Mouse (Mus musculus) limb, embryonic 12.5 days (tissue): ENCODE measurements around the gene Tmem258. TPM values are rescaled to one million over a fixed set of nuclear protein-coding genes. Genes with fewer than 3 reads are reported as not detected.

Experiments used
- ATAC-seq: fragments of 200-750 bp; cut with Nextera tagmentation; 2 replicates; pipeline ENCODE4 v1.8.0; 2017; ENCODE audit warnings: low read depth, moderate TSS enrichment; ENCODE audit not compliant: insufficient number of reproducible peaks, insufficient read depth, low FRiP score, low TSS enrichment
- H3K27ac ChIP-seq: fragments of 300-500 bp; sonication (generic); 2 replicates; pipeline ENCODE4 v1.5.1; 2016; ENCODE audit warnings: mild to moderate bottlenecking, moderate library complexity
- H3K27me3 ChIP-seq: fragments of 300-500 bp; sonication (generic); 2 replicates; pipeline ENCODE4 v1.6.1; 2016; ENCODE audit warnings: mild to moderate bottlenecking, moderate library complexity
- H3K36me3 ChIP-seq: fragments of 300-500 bp; sonication (generic); 2 replicates; pipeline ENCODE4 v1.6.1; 2016; ENCODE audit warnings: mild to moderate bottlenecking, moderate library complexity
- H3K4me1 ChIP-seq: fragments of 300-500 bp; sonication (generic); replicated peaks from 2 replicates; pipeline ENCODE4 v1.6.1; 2016
- H3K4me2 ChIP-seq: fragments of 300-500 bp; sonication (generic); 2 replicates; pipeline ENCODE4 v1.6.1; 2016; ENCODE audit warnings: mild to moderate bottlenecking, moderate library complexity
- H3K4me3 ChIP-seq: fragments of 300-500 bp; sonication (generic); replicated peaks from 2 replicates; pipeline ENCODE4 v1.5.1; 2016; ENCODE audit warnings: mild to moderate bottlenecking
- H3K9ac ChIP-seq: fragments of 300-500 bp; sonication (generic); replicated peaks from 2 replicates; pipeline ENCODE4 v1.6.1; 2016; ENCODE audit warnings: mild to moderate bottlenecking, moderate library complexity
- H3K9me3 ChIP-seq: fragments of 300-500 bp; sonication (generic); 2 replicates; pipeline ENCODE4 v1.6.1; 2016; ENCODE audit warnings: mild to moderate bottlenecking, moderate library complexity
- WGBS: fragments of 180-500 bp; shearing (Covaris S2); methylation state at CpG from one replicate; pipeline ENCODE4 v1.1.7; 2016; 5-methylcytosine and 5-hydroxymethylcytosine counted together
- polyA plus RNA-seq: library from polyadenylated mRNA; unstranded; fragments of >200 nt; fragmentation: Nextera tagmentation; extraction: Ambion mirVana; gene quantifications from 2 replicates; pipeline ENCODE4 v1.2.1, GENCODE M21; 2016

The Tmem258 gene
- polyA plus RNA-seq, 1 experiment from 2014 or later = 421 TPM

DNA sequence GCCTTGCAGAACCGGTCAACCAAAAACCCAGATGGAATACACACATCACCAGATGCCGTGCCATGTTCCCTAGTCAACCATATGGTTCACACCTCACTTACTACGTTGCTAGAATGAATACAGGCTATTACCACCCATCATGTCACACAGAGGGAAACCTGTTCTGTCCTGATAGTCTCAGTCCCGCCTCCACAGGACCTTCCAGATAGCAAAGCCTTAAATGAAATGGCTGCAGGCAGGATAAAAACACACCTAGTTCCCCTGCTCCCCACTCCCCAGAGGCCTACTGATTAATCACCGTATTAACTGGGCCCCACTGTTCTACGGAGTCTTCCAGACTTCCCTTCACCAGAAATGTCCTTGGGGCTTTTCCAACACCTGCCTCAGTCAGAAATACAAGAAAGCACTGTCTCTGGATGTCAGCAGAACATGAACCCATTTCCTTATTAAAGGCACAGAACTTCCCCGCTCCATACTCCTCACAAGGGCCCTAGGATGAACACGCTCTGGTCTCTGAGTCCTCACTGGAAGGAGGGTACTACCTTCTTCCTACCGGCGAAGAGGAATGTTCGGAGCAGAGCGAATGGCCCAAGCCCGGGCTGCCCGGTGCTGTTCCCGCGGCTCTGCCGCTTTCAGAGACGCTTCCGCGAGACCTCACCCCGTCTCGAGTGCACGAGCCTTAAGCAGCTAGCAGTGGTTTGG lies 517 bp upstream of the Tmem258 start:
- Histone ChIP-seq H3K9ac (peak overlapping the region; percentile 89), H3K4me2 (peak overlapping the region; percentile 90), H3K9me3 (no peaks in the 10 kb centered on the region), H3K27me3 (no peaks in the 10 kb centered on the region), H3K4me3 (peak overlapping the region; percentile 84), H3K27ac (peak overlapping the region; percentile 82), H3K36me3 (peaks cover 55% of the 10 kb centered on the region), H3K4me1 (peaks cover 15% of the 10 kb centered on the region)
- WGBS = 3% methylated on average over 23 of the region's 23 CpGs
- ATAC-seq = no peak

- Histone ChIP-seq H3K4me2 (peak overlapping the region; percentile 90), H3K27me3 (no peaks in the 10 kb centered on the region), H3K9me3 (no peaks in the 10 kb centered on the region), H3K4me3 (peak overlapping the region; percentile 84), H3K4me1 (peaks cover 15% of the 10 kb centered on the region), H3K9ac (peak overlapping the region; percentile 89), H3K36me3 (peaks cover 60% of the 10 kb centered on the region), H3K27ac (peak overlapping the region; percentile 82; the same call in 1 of the 2 replicates)
- WGBS = 2% methylated on average over 5 of the region's 5 CpGs
- no peak for ATAC-seq
Measured at GRCm38 (mm10) chr19:10204616-10205001, 795 bp downstream of the Tmem258 start.

DNA sequence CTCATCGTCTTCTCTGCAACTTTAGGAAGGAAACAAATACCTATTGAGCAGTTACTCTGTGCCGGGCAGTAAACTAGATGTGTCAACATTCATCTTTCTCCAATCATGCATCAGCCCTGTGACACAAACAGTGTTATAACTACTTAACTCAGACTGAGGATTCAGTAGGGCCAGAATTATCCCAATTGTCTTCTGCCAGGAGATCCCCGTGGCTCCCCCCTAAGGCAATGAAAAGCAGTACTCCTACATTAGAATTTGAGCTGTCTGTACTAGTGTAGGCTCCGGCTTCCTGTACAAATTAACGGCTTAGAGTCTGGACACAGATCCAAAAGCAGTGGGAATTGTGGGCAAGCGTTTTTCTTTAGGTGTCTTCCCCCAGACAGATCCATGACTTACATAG lies 1.2 kb downstream of the Tmem258 start:
- 74% methylated on average over 6 of the region's 6 CpGs for WGBS
- Histone ChIP-seq H3K4me3 (peak overlapping the region; percentile 84), H3K27me3 (no peaks in the 10 kb centered on the region), H3K9me3 (no peaks in the 10 kb centered on the region), H3K27ac (no peak overlapping the region), H3K4me2 (peak overlapping the region; percentile 90), H3K36me3 (peaks cover 60% of the 10 kb centered on the region), H3K4me1 (peaks cover 15% of the 10 kb centered on the region), H3K9ac (no peak overlapping the region; the same call in 1 of the 2 replicates)
- no peak for ATAC-seq

DNA sequence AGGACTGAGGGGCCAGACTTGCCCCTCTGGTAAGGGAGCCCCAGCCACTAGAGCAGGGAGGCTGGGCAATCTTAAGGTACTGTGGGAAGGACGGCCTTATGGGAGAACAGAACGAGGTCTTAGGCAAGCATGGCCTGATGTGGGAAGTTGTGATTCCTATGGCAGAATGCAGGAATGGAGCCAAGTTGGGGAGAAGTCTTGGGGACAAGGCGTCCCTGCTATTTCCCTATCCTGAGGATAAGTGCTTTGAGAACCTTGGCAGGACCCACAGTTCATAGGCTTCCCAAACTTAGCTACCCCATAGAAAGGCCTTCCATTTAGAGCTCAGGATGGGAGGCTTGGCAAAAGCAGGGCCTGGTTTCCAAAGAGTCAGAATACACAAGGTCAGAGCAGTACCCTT lies 5.0 kb downstream of the Tmem258 start:
- H3K9ac ChIP-seq = no peak overlapping the region
- ATAC-seq = no peak
- no peak overlapping the region for H3K4me2 ChIP-seq
- peaks cover 71% of the 10 kb centered on the region for H3K36me3 ChIP-seq
- no peaks in the 10 kb centered on the region for H3K27me3 ChIP-seq
- 85% methylated on average over 3 of the region's 3 CpGs for WGBS
- H3K4me3 ChIP-seq = no peak overlapping the region
- peaks cover 7% of the 10 kb centered on the region for H3K4me1 ChIP-seq
- H3K27ac ChIP-seq = no peak overlapping the region
- no peaks in the 10 kb centered on the region for H3K9me3 ChIP-seq

DNA sequence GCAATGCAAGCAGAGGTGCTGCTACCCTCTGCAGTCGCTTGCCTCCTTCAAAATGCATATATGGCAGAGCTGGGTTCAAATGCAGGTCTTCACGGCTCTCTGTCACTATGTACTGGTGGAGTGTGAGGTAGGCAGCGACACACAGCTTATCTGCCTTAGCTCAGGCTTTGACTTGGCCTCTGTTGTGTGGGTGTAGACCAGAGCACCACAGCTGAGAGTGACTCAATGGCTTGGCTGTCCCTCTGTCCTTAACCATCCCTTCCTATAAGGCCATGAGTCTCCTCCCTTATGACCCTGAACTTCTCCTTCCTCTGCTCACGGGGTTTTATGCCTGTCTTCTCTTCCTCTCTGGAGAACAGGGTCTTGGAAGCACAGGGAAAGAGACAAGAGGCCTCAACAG lies 7.1 kb downstream of the Tmem258 start:
- H3K9me3 ChIP-seq = no peaks in the 10 kb centered on the region
- ATAC-seq = no peak
- H3K27ac ChIP-seq = no peak overlapping the region
- no peaks in the 10 kb centered on the region for H3K4me1 ChIP-seq
- H3K27me3 ChIP-seq = no peaks in the 10 kb centered on the region
- WGBS = 83% methylated on average over 4 of the region's 4 CpGs
- H3K4me3 ChIP-seq = no peak overlapping the region
- H3K36me3 ChIP-seq = peaks cover 77% of the 10 kb centered on the region
- no peak overlapping the region for H3K4me2 ChIP-seq
- no peak overlapping the region for H3K9ac ChIP-seq

DNA sequence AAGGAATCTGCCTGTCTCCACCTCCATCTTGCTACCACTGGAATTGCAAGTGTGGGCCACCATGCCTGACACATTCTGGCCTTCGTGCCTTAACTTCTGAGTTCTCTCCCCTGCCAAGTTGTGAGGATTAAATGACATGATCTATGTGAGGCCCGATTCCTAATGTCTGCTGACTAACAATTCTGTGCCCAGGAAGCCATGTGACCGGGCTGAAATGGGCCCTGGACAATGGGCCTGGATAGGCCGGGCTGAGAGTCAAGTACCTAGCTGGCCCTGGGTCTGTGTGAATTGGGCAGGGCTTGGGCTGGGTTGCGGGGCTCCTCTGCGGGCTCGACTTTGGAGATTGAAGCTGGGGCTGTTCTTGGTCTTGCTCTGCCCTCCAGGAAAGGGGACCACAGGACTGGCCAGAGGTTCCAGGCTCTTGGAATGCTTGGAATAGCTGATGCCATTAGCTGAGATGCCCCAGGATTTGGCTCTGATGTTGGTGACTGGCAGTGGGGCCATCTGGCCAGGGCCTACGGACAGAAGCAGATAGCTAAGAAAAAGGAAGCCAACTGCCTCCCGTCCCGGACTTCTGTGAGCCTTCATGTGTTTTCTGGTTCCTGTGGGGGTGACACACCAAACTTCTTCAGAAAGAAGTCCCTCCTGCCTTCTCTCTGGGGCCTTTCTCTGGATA lies 10.1 kb downstream of the Tmem258 start:
- H3K4me3 ChIP-seq = no peak overlapping the region
- H3K4me2 ChIP-seq = no peak overlapping the region
- H3K36me3 ChIP-seq = peaks cover 47% of the 10 kb centered on the region
- no peaks in the 10 kb centered on the region for H3K27me3 ChIP-seq
- H3K9ac ChIP-seq = no peak overlapping the region
- H3K27ac ChIP-seq = no peak overlapping the region
- no peaks in the 10 kb centered on the region for H3K9me3 ChIP-seq
- H3K4me1 ChIP-seq = no peaks in the 10 kb centered on the region
- no peak for ATAC-seq
- WGBS = 84% methylated on average over 10 of the region's 10 CpGs

DNA sequence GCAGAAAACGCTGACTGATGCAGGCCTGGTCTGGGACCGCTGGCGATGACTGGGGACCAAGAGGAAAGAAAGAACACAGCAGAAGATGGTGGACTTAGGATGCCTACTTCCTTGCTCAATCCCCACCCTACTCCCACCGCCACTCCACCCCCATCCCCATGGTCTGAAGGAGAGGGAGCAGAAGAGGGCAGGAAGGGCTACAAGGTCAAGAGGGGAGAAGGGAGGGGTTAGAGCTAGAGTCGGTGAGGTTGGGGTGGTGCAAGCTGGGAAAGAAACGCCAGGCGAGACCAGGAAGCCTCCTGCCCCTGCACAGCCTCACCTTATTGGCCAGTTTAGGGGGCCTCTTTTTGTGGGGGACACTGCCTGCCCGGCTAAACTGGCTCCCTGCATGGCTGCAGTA lies 12.3 kb downstream of the Tmem258 start:
- H3K4me1 ChIP-seq = no peaks in the 10 kb centered on the region
- no peak for ATAC-seq
- WGBS = 74% methylated on average over 8 of the region's 8 CpGs
- peaks cover 25% of the 10 kb centered on the region; the same call in 1 of the 2 replicates for H3K36me3 ChIP-seq
- no peaks in the 10 kb centered on the region for H3K27me3 ChIP-seq
- H3K4me2 ChIP-seq = no peak overlapping the region
- H3K9ac ChIP-seq = no peak overlapping the region
- no peak overlapping the region for H3K4me3 ChIP-seq
- H3K27ac ChIP-seq = no peak overlapping the region
- H3K9me3 ChIP-seq = no peaks in the 10 kb centered on the region

GRCm38 (mm10) chr19:10219108-10219507 lies 15.3 kb downstream of the Tmem258 start:
- Histone ChIP-seq H3K36me3 (peaks cover 5% of the 10 kb centered on the region; the same call in 1 of the 2 replicates), H3K27ac (no peak overlapping the region), H3K9ac (no peak overlapping the region), H3K4me1 (peaks cover 9% of the 10 kb centered on the region; the same call in 1 of the 2 replicates), H3K4me3 (no peak overlapping the region), H3K4me2 (no peak overlapping the region), H3K27me3 (no peaks in the 10 kb centered on the region), H3K9me3 (no peaks in the 10 kb centered on the region)
- 38% methylated on average over 3 of the region's 3 CpGs for WGBS
- no peak for ATAC-seq

- Histone ChIP-seq H3K27ac (no peak overlapping the region), H3K9me3 (no peaks in the 10 kb centered on the region), H3K4me1 (peaks cover 9% of the 10 kb centered on the region; the same call in 1 of the 2 replicates), H3K36me3 (peaks cover 3% of the 10 kb centered on the region; the same call in 1 of the 2 replicates), H3K9ac (no peak overlapping the region), H3K4me3 (no peak overlapping the region), H3K4me2 (no peak overlapping the region), H3K27me3 (0 out of 2 replicates have a peak, but pooled peaks cover 4% of the 10 kb centered on the region)
- 56% methylated on average over 6 of the region's 6 CpGs for WGBS
- no peak for ATAC-seq
Measured at GRCm38 (mm10) chr19:10219593-10219992, 15.8 kb downstream of the Tmem258 start.

DNA sequence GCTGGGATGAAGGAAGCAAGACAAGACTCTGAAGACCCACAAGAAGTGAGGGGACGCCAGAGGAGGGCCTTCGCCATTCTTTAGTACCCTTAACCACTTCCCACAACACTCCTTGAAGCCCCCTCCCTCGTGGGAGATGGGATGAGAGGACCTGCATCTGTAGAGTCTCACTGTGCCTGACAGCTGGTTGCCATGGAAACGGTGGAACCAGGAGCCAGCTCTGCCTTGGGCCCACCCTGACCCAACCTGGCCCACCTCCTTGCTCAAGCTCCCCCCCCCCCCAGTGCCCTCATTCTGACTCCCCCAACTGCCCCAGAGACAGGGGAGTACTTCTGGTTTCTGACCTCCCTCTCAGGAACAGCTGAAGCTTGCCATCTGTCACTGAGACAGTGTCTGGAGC lies 17.8 kb downstream of the Tmem258 start:
- Histone ChIP-seq H3K9ac (no peak overlapping the region), H3K4me1 (peaks cover 16% of the 10 kb centered on the region), H3K4me3 (no peak overlapping the region), H3K36me3 (no peaks in the 10 kb centered on the region; the same call in 1 of the 2 replicates), H3K27me3 (0 out of 2 replicates have a peak, but pooled peaks cover 4% of the 10 kb centered on the region), H3K9me3 (no peaks in the 10 kb centered on the region), H3K4me2 (no peak overlapping the region), H3K27ac (no peak overlapping the region)
- no peak for ATAC-seq
- 29% methylated on average over 4 of the region's 4 CpGs for WGBS

- ATAC-seq = no peak
Measured at GRCm38 (mm10) chr19:10222656-10223055, 18.8 kb downstream of the Tmem258 start.

More at GRCm38 (mm10) chr19:10222656-10223055, 18.8 kb downstream of the Tmem258 start:
- WGBS = 30% methylated on average over 8 of the region's 8 CpGs
- Histone ChIP-seq H3K4me2 (no peak overlapping the region), H3K27ac (no peak overlapping the region), H3K27me3 (0 out of 2 replicates have a peak, but pooled peaks cover 4% of the 10 kb centered on the region), H3K9me3 (no peaks in the 10 kb centered on the region), H3K4me3 (no peak overlapping the region), H3K9ac (no peak overlapping the region), H3K36me3 (no peaks in the 10 kb centered on the region), H3K4me1 (peaks cover 16% of the 10 kb centered on the region)
